Mouse (Mus musculus): Measurements from ENCODE around the gene Spint5.
A peak's percentile ranks its signal among the peaks of the same experiment; 100 is the strongest.

Spint5 gene

GRCm38 (mm10) chr2:164737377-164738090 lies 22.4 kb downstream of the Spint5 start:
- no peak for DNase-seq (ENCODE audit: low read depth, low spot score)

- DNase-seq (ENCODE audit: low read depth, low spot score), result peak; percentile 25
Observed at GRCm38 (mm10) chr2:164739876-164740275, 24.8 kb downstream of the Spint5 start.

GRCm38 (mm10) chr2:164744987-164745386 lies 29.9 kb downstream of the Spint5 start:
- peak; percentile 9 for DNase-seq (ENCODE audit: low read depth, low spot score)

- DNase-seq (ENCODE audit: low read depth, low spot score), result peak; percentile 89
Observed at GRCm38 (mm10) chr2:164745843-164746479, 30.9 kb downstream of the Spint5 start, which contains the start of the genes Wfdc3 and Dnttip1. Wfdc3 (minus strand) TSS chr2:164745931. Dnttip1 (plus strand) TSS chr2:164745983.

- peak; percentile 28 for DNase-seq (ENCODE audit: low read depth, low spot score)
Observed at GRCm38 (mm10) chr2:164746693-164747092, 31.6 kb downstream of the Spint5 start.

GRCm38 (mm10) chr2:164748191-164748590 lies 33.1 kb downstream of the Spint5 start:
- no peak for DNase-seq (ENCODE audit: low read depth, low spot score)

- peak; percentile 78 for DNase-seq (ENCODE audit: low read depth, low spot score)
Observed at GRCm38 (mm10) chr2:164748991-164749390, 33.9 kb downstream of the Spint5 start.

- no peak for DNase-seq (ENCODE audit: low read depth, low spot score)
Observed at GRCm38 (mm10) chr2:164752454-164752853, 37.3 kb downstream of the Spint5 start.

- DNase-seq (ENCODE audit: low read depth, low spot score), result no peak
Observed at GRCm38 (mm10) chr2:164754105-164754504, 39.0 kb downstream of the Spint5 start.

- no peak for DNase-seq (ENCODE audit: low read depth, low spot score)
Observed at GRCm38 (mm10) chr2:164754800-164755199, 39.7 kb downstream of the Spint5 start.

- DNase-seq (ENCODE audit: low read depth, low spot score), result no peak
Observed at GRCm38 (mm10) chr2:164757841-164758240, 42.7 kb downstream of the Spint5 start.

GRCm38 (mm10) chr2:164758692-164759091 lies 43.6 kb downstream of the Spint5 start:
- DNase-seq (ENCODE audit: low read depth, low spot score), result no peak

- DNase-seq (ENCODE audit: low read depth, low spot score), result no peak
Observed at GRCm38 (mm10) chr2:164760059-164760833, 45.1 kb downstream of the Spint5 start.

- DNase-seq (ENCODE audit: low read depth, low spot score), result no peak
Observed at GRCm38 (mm10) chr2:164761502-164761901, 46.4 kb downstream of the Spint5 start.

- no peak for DNase-seq (ENCODE audit: low read depth, low spot score)
Observed at GRCm38 (mm10) chr2:164761971-164762370, 46.9 kb downstream of the Spint5 start.

- DNase-seq (ENCODE audit: low read depth, low spot score), result no peak
Observed at GRCm38 (mm10) chr2:164762593-164762992, 47.5 kb downstream of the Spint5 start.

- DNase-seq (ENCODE audit: low read depth, low spot score), result no peak
Observed at GRCm38 (mm10) chr2:164765841-164766240, 50.7 kb downstream of the Spint5 start.
